Mouse (Mus musculus) limb, embryonic 12.5 days (tissue): ENCODE results near the gene Kif20b. TPM values are rescaled to one million over a fixed set of nuclear protein-coding genes. Genes with fewer than 3 reads are reported as not detected.

Experiments
- microRNA counts: library from miRNA; unstranded; fragments of <30 nt; microRNA quantifications from one replicate; lab custom pipeline; 2017
- microRNA-seq: library from miRNA; unstranded; fragments of <30 nt; microRNA quantifications from one replicate; pipeline ENCODE4, GENCODE M21; 2017
- polyA plus RNA-seq: library from polyadenylated mRNA; unstranded; fragments of >200 nt; fragmentation: Nextera tagmentation; extraction: Ambion mirVana; gene quantifications from 2 replicates; pipeline ENCODE4 v1.2.1, GENCODE M21; 2016

Gene Kif20b
- polyA plus RNA-seq, 1 experiment from 2014 or later, result 81.9 TPM

MicroRNAs within 50 kb of the gene (microRNA counts, 519-probe panel; counts per million panel counts)
- microRNA mmu-miR-1950 (lab: Ali Mortazavi, UCI), result not detected

Small RNA genes lying within 50 kb of the gene (microRNA-seq; reads per million reads assigned to microRNA genes)
- gene Mir1950, result not detected

Other genes starting within 250 kb of the Kif20b start
- gene Slc16a12, start 175.1 kb upstream of the Kif20b start, polyA plus RNA-seq, result 0.66 and 0.79 TPM in 2 replicates
- gene Pank1, start 42.9 kb upstream of the Kif20b start, polyA plus RNA-seq, result 8.4 and 9.4 TPM in 2 replicates